In genomic region chr7:27486102-27486769, GRCm38 (mm10) we compare ENCODE assay signal across 8 mouse cellular contexts. TPM values are rescaled to one million over a fixed set of nuclear protein-coding genes. Genes with fewer than 3 reads are reported as not detected.
DNase-seq lines count a peak whose midpoint lies in the region; ATAC-seq and TF ChIP-seq lines count a peak whose summit lies in the region.

No protein-coding gene starts in this region.

- no peaks in the 10 kb centered on the region for H3K9me3 ChIP-seq in embryonic facial prominence, embryonic 13.5 days
- no peaks in the 10 kb centered on the region for H3K9me3 ChIP-seq in intestine, embryonic 14.5 days (ENCODE audit: control insufficient read depth, low read length)
- no peaks in the 10 kb centered on the region for H3K9me3 ChIP-seq in stomach, embryonic 15.5 days

- H3K4me1 ChIP-seq in embryonic facial prominence, embryonic 13.5 days, result peaks cover 51% of the 10 kb centered on the region
- peaks cover 21% of the 10 kb centered on the region for H3K4me1 ChIP-seq in intestine, embryonic 14.5 days (replicated peaks; ENCODE audit: control insufficient read depth, insufficient read depth, low read length)
- H3K4me1 ChIP-seq in lung, adult 2 months (ENCODE audit: control insufficient read depth, insufficient read depth, low read length), result peaks cover 13% of the 10 kb centered on the region
- peaks cover 28% of the 10 kb centered on the region for H3K4me1 ChIP-seq in stomach, embryonic 15.5 days

- no peak for ATAC-seq in embryonic facial prominence, embryonic 13.5 days (ENCODE audit: insufficient number of reproducible peaks, insufficient read depth, low FRiP score, low TSS enrichment, low read depth)
- peak; percentile 1; the same call in 1 of the 2 replicates for ATAC-seq in intestine, embryonic 14.5 days (replicated peaks; ENCODE audit: low FRiP score, low TSS enrichment, low read depth)
- ATAC-seq in stomach, embryonic 15.5 days (ENCODE audit: insufficient read depth, low FRiP score, low read depth), result no peak

- H3K27ac ChIP-seq in embryonic facial prominence, embryonic 13.5 days, result peak overlapping the region; percentile 99
- H3K27ac ChIP-seq in intestine, embryonic 14.5 days (ENCODE audit: low read depth), result peak overlapping the region; percentile 93; the same call in 1 of the 2 replicates
- H3K27ac ChIP-seq in stomach, embryonic 15.5 days, result peak overlapping the region; percentile 99

- 3% methylated on average over 13 of the region's 13 CpGs for WGBS in embryonic facial prominence, embryonic 13.5 days
- 2% methylated on average over 13 of the region's 13 CpGs for WGBS in intestine, embryonic 14.5 days
- WGBS in lung, adult 2 months, result under 1% methylated on average over 13 of the region's 13 CpGs
- 2% methylated on average over 13 of the region's 13 CpGs for WGBS in stomach, embryonic 15.5 days

- H3K4me2 ChIP-seq in embryonic facial prominence, embryonic 13.5 days, result peak overlapping the region; percentile 65
- peak overlapping the region; percentile 88 for H3K4me2 ChIP-seq in intestine, embryonic 14.5 days (ENCODE audit: low read length)
- H3K4me2 ChIP-seq in stomach, embryonic 15.5 days, result peak overlapping the region; percentile 79

- no peak for TF ChIP-seq CTCF in lung, adult 2 months (IDR thresholded peaks at IDR 0.05; ENCODE audit: insufficient read depth, low read length)

- H3K9ac ChIP-seq in embryonic facial prominence, embryonic 13.5 days, result peak overlapping the region; percentile 64
- H3K9ac ChIP-seq in intestine, embryonic 14.5 days (ENCODE audit: low read length), result peak overlapping the region; percentile 45
- H3K9ac ChIP-seq in stomach, embryonic 15.5 days, result peak overlapping the region; percentile 37

- no peak for TF ChIP-seq POLR2A in lung, adult 2 months (IDR thresholded peaks at IDR 0.05; ENCODE audit: borderline replicate concordance, extremely low read depth, low read depth, low read length)

- peaks cover 14% of the 10 kb centered on the region for H3K36me3 ChIP-seq in embryonic facial prominence, embryonic 13.5 days
- peaks cover 9% of the 10 kb centered on the region for H3K36me3 ChIP-seq in intestine, embryonic 14.5 days (ENCODE audit: control insufficient read depth, insufficient read depth, low read length)
- H3K36me3 ChIP-seq in stomach, embryonic 15.5 days, result peaks cover 9% of the 10 kb centered on the region; the same call in 1 of the 2 replicates

- DNase-seq in right cerebral cortex, adult 2 months (ENCODE audit: low spot score in 2 of 2), result peak; percentile 7 to 15
- no peak for DNase-seq in right cerebral cortex, postnatal 14 days
- DNase-seq in intestine, embryonic 14.5 days (ENCODE audit: low spot score), result no peak
- DNase-seq in lung, adult 2 months, result peak; percentile 43
- no peak for DNase-seq in urinary bladder, adult 2 months (ENCODE audit: low spot score)
- no peak for DNase-seq in urinary bladder, postnatal 14 days (ENCODE audit: low spot score)

- no peaks in the 10 kb centered on the region for H3K27me3 ChIP-seq in embryonic facial prominence, embryonic 13.5 days
- H3K27me3 ChIP-seq in intestine, embryonic 14.5 days (replicated peaks; ENCODE audit: control insufficient read depth, insufficient read depth, low read length), result no peaks in the 10 kb centered on the region
- no peaks in the 10 kb centered on the region for H3K27me3 ChIP-seq in stomach, embryonic 15.5 days (replicated peaks)

- H3K4me3 ChIP-seq in embryonic facial prominence, embryonic 13.5 days, result peak overlapping the region; percentile 75
- peak overlapping the region; percentile 65 for H3K4me3 ChIP-seq in intestine, embryonic 14.5 days (ENCODE audit: low read depth, low read length)
- peak overlapping the region; percentile 83 for H3K4me3 ChIP-seq in lung, adult 2 months (replicated peaks; ENCODE audit: extremely low read depth, low read depth, low read length)
- peak overlapping the region; percentile 79 for H3K4me3 ChIP-seq in stomach, embryonic 15.5 days (replicated peaks)

RNA-seq across cellular contexts. Expression of gene Sertad1, which starts 0.5 kb away (rescaled TPM):
- 34.7 and 40.1 TPM in 2 replicates for polyA plus RNA-seq in embryonic facial prominence, embryonic 13.5 days (2015; fragmentation: Nextera tagmentation; extraction: Ambion mirVana)
- polyA plus RNA-seq in intestine, embryonic 14.5 days (2014; fragmentation: Nextera tagmentation; extraction: Ambion mirVana), result 33.9 and 38.4 TPM in 2 replicates
- 50.7 and 56.1 TPM in 2 replicates for polyA plus RNA-seq in lung, adult 2 months (2012; rRNA removed)
- polyA plus RNA-seq in stomach, embryonic 15.5 days (2015; fragmentation: Nextera tagmentation; extraction: Ambion mirVana), result 35.3 and 36.7 TPM in 2 replicates
- polyA plus RNA-seq in urinary bladder, adult 2 months (2012; rRNA removed), result 36.2 and 37.2 TPM in 2 replicates

RNA-seq across cellular contexts. Expression of gene Sertad3, which starts 12.7 kb away (rescaled TPM):
- 33.6 and 38.2 TPM in 2 replicates for polyA plus RNA-seq in embryonic facial prominence, embryonic 13.5 days (2015; fragmentation: Nextera tagmentation; extraction: Ambion mirVana)
- 25.2 and 29.0 TPM in 2 replicates for polyA plus RNA-seq in intestine, embryonic 14.5 days (2014; fragmentation: Nextera tagmentation; extraction: Ambion mirVana)
- 10.2 and 10.5 TPM in 2 replicates for polyA plus RNA-seq in lung, adult 2 months (2012; rRNA removed)
- polyA plus RNA-seq in stomach, embryonic 15.5 days (2015; fragmentation: Nextera tagmentation; extraction: Ambion mirVana), result 29.3 and 35.1 TPM in 2 replicates
- 22.0 and 29.1 TPM in 2 replicates for polyA plus RNA-seq in urinary bladder, adult 2 months (2012; rRNA removed)

RNA-seq across cellular contexts. Expression of gene Prx, which starts 12.9 kb away (rescaled TPM):
- 5.8 and 6.3 TPM in 2 replicates for polyA plus RNA-seq in embryonic facial prominence, embryonic 13.5 days (2015; fragmentation: Nextera tagmentation; extraction: Ambion mirVana)
- 1.5 and 1.6 TPM in 2 replicates for polyA plus RNA-seq in intestine, embryonic 14.5 days (2014; fragmentation: Nextera tagmentation; extraction: Ambion mirVana)
- 62.0 and 67.4 TPM in 2 replicates for polyA plus RNA-seq in lung, adult 2 months (2012; rRNA removed)
- 3.1 and 3.5 TPM in 2 replicates for polyA plus RNA-seq in stomach, embryonic 15.5 days (2015; fragmentation: Nextera tagmentation; extraction: Ambion mirVana)
- 4.6 and 4.9 TPM in 2 replicates for polyA plus RNA-seq in urinary bladder, adult 2 months (2012; rRNA removed)

RNA-seq across cellular contexts. Expression of gene Hipk4, which starts 36.8 kb away (rescaled TPM):
- polyA plus RNA-seq in embryonic facial prominence, embryonic 13.5 days (2015; fragmentation: Nextera tagmentation; extraction: Ambion mirVana), result 0.92 and 1.1 TPM in 2 replicates
- 0.83 and 1.2 TPM in 2 replicates for polyA plus RNA-seq in intestine, embryonic 14.5 days (2014; fragmentation: Nextera tagmentation; extraction: Ambion mirVana)
- 1.3 and 1.8 TPM in 2 replicates for polyA plus RNA-seq in lung, adult 2 months (2012; rRNA removed)
- polyA plus RNA-seq in stomach, embryonic 15.5 days (2015; fragmentation: Nextera tagmentation; extraction: Ambion mirVana), result 0.67 and 0.86 TPM in 2 replicates
- 1.4 and 1.7 TPM in 2 replicates for polyA plus RNA-seq in urinary bladder, adult 2 months (2012; rRNA removed)

RNA-seq across cellular contexts. Expression of gene Blvrb, which starts 38.5 kb away (rescaled TPM):
- polyA plus RNA-seq in embryonic facial prominence, embryonic 13.5 days (2015; fragmentation: Nextera tagmentation; extraction: Ambion mirVana), result 46.1 and 52.9 TPM in 2 replicates
- polyA plus RNA-seq in intestine, embryonic 14.5 days (2014; fragmentation: Nextera tagmentation; extraction: Ambion mirVana), result 52.3 and 54.0 TPM in 2 replicates
- 71.6 and 78.8 TPM in 2 replicates for polyA plus RNA-seq in lung, adult 2 months (2012; rRNA removed)
- 86.6 and 133 TPM in 2 replicates for polyA plus RNA-seq in stomach, embryonic 15.5 days (2015; fragmentation: Nextera tagmentation; extraction: Ambion mirVana)
- polyA plus RNA-seq in urinary bladder, adult 2 months (2012; rRNA removed), result 46.5 and 51.3 TPM in 2 replicates

Comparison
In these comparisons a context has a peak if more than half of its experiments do, and no peak if none do; other contexts are left out.
1. DNase-seq: peak in right cerebral cortex, adult 2 months (2 of 2) and lung, adult 2 months (single experiment); none in right cerebral cortex, postnatal 14 days (single experiment), intestine, embryonic 14.5 days (single experiment), urinary bladder, adult 2 months (single experiment) and urinary bladder, postnatal 14 days (single experiment).
2. Peak in every context shown above with its lines, with median percentiles within 50 percentile points of each other: H3K27ac ChIP-seq, H3K4me2 ChIP-seq, H3K4me3 ChIP-seq and H3K9ac ChIP-seq.